ENCODE assay signal across 21 mouse cellular contexts in genomic region chr10:75536123-75536522, GRCm38 (mm10). TPM values are rescaled to one million over a fixed set of nuclear protein-coding genes. Genes with fewer than 3 reads are reported as not detected.
DNase-seq lines count a peak whose midpoint lies in the region; ATAC-seq lines count a peak whose summit lies in the region.
"Had no signal": no experiment of that assay in that cellular context is flagged by ENCODE, and none has a peak within 500 bp of the region (broad histone marks: within the 10 kb centered on the region; RNA-seq: fewer than 3 reads in every experiment).

No protein-coding gene starts in this region.

- peak; percentile 39 for DNase-seq in thymus, postnatal 0 days (ENCODE audit: low spot score)
- no peak for DNase-seq in thymus, postnatal 4 days
- no peak for DNase-seq in kidney, postnatal 25 days
- DNase-seq in left cerebral cortex, postnatal 14 days (ENCODE audit: low spot score in 2 of 2), result no peak
- no peak for DNase-seq in layer of hippocampus, adult 11-12 months (ENCODE audit: low spot score)
- DNase-seq: adrenal gland, postnatal 25 days; cerebellum, adult 11 months; cerebellum, postnatal 25 days; gastrocnemius, postnatal 10 days; kidney, adult 11 months; liver; lung, adult 18-20 months; right cerebral cortex, postnatal 25 days had no signal

- peaks cover 16% of the 10 kb centered on the region for H3K36me3 ChIP-seq in heart, embryonic 16.5 days (ENCODE audit: control insufficient read depth, insufficient read depth)
- H3K36me3 ChIP-seq in heart, embryonic 11.5 days (ENCODE audit: control insufficient read depth, insufficient read depth, low read length), result peaks cover 16% of the 10 kb centered on the region

- H3K4me2 ChIP-seq in heart, embryonic 16.5 days (ENCODE audit: low read depth, low read length), result no peak overlapping the region
- H3K4me2 ChIP-seq in heart, embryonic 11.5 days, result no peak overlapping the region
- H3K4me2 ChIP-seq: hindbrain, embryonic 13.5 days had no signal

- H3K4me3 ChIP-seq in heart, embryonic 16.5 days (ENCODE audit: low read length), result no peak overlapping the region
- H3K4me3 ChIP-seq in heart, embryonic 11.5 days (ENCODE audit: low read depth, low read length), result no peak overlapping the region
- H3K4me3 ChIP-seq: heart, adult 2 months; hindbrain, embryonic 13.5 days had no signal

- ATAC-seq in heart, embryonic 16.5 days (replicated peaks; ENCODE audit: extremely low read depth, insufficient read depth, low FRiP score), result no peak
- no peak for ATAC-seq in heart, embryonic 11.5 days (replicated peaks; ENCODE audit: insufficient number of reproducible peaks, low FRiP score, low TSS enrichment)
- 0 out of 2 replicates have a peak, but pooled peaks have one; percentile 24 for ATAC-seq in megakaryocyte, adult 5-6 weeks (ENCODE audit: poor library complexity, severe bottlenecking)
- ATAC-seq: midbrain, embryonic 16.5 days; Patski had no signal

- H3K4me1 ChIP-seq in heart, embryonic 16.5 days (ENCODE audit: control insufficient read depth, insufficient read depth, low read length), result peaks cover 21% of the 10 kb centered on the region
- 0 out of 2 replicates have a peak, but pooled peaks cover 2% of the 10 kb centered on the region for H3K4me1 ChIP-seq in heart, embryonic 11.5 days (ENCODE audit: control insufficient read depth, insufficient read depth, low read length)
- H3K4me1 ChIP-seq: hindbrain, embryonic 13.5 days had no signal

- no peak overlapping the region for H3K9ac ChIP-seq in heart, embryonic 16.5 days (ENCODE audit: low read length)
- no peak overlapping the region for H3K9ac ChIP-seq in heart, embryonic 11.5 days (ENCODE audit: low read depth, low read length)
- H3K9ac ChIP-seq: hindbrain, embryonic 13.5 days had no signal

- intact Hi-C loops in left cerebral cortex, postnatal 14 days (cut with DNase I), result no loop called here

- peak overlapping the region; percentile 72 for H3K27ac ChIP-seq in heart, embryonic 16.5 days (ENCODE audit: low read length)
- H3K27ac ChIP-seq in heart, embryonic 11.5 days (ENCODE audit: low read depth, low read length), result no peak overlapping the region
- H3K27ac ChIP-seq: heart, adult 2 months; hindbrain, embryonic 13.5 days had no signal

- no peaks in the 10 kb centered on the region for H3K27me3 ChIP-seq in heart, embryonic 16.5 days (ENCODE audit: control insufficient read depth, insufficient read depth, low read length)
- no peaks in the 10 kb centered on the region for H3K27me3 ChIP-seq in heart, embryonic 11.5 days (ENCODE audit: control insufficient read depth, insufficient read depth, low read length)
- H3K27me3 ChIP-seq: hindbrain, embryonic 13.5 days; Patski had no signal

- no peaks in the 10 kb centered on the region for H3K9me3 ChIP-seq in heart, embryonic 16.5 days (replicated peaks; ENCODE audit: control insufficient read depth, low read length)
- H3K9me3 ChIP-seq in heart, embryonic 11.5 days (replicated peaks; ENCODE audit: control insufficient read depth, low read length), result no peaks in the 10 kb centered on the region
- H3K9me3 ChIP-seq: hindbrain, embryonic 13.5 days had no signal

- 85% methylated on average over 5 of the region's 5 CpGs for WGBS in heart, embryonic 16.5 days
- WGBS in heart, embryonic 11.5 days (ENCODE audit: insufficient replicate concordance), result 88% methylated on average over 5 of the region's 5 CpGs

RNA-seq across cellular contexts. Expression of gene Gucd1, which starts 18.4 kb away (rescaled TPM):
- polyA plus RNA-seq in heart, embryonic 16.5 days (2015; fragmentation: Nextera tagmentation; extraction: Ambion mirVana), result 26.9 and 28.5 TPM in 2 replicates
- polyA plus RNA-seq in heart, embryonic 11.5 days (2014; fragmentation: Nextera tagmentation; extraction: Ambion mirVana), result 30.5 and 35.2 TPM in 2 replicates
- polyA plus RNA-seq in thymus, postnatal 0 days (2015; fragmentation: Nextera tagmentation; extraction: Ambion mirVana), result 17.5 and 18.2 TPM in 2 replicates
- total RNA-seq in megakaryocyte, adult 5-6 weeks (2015), result 22.1 and 22.2 TPM in 2 replicates
- total RNA-seq in megakaryocyte, adult 5-6 weeks (2017), result 33.4 and 38.1 TPM in 2 replicates
- 10 to 100 TPM; 20.6 to 23.1 TPM for total RNA-seq in left cerebral cortex, postnatal 14 days (2021)

RNA-seq across cellular contexts. Expression of gene Snrpd3, which starts 18.8 kb away (rescaled TPM):
- 90.4 and 90.5 TPM in 2 replicates for polyA plus RNA-seq in heart, embryonic 16.5 days (2015; fragmentation: Nextera tagmentation; extraction: Ambion mirVana)
- polyA plus RNA-seq in heart, embryonic 11.5 days (2014; fragmentation: Nextera tagmentation; extraction: Ambion mirVana), result 121 and 141 TPM in 2 replicates
- polyA plus RNA-seq in thymus, postnatal 0 days (2015; fragmentation: Nextera tagmentation; extraction: Ambion mirVana), result 149 and 167 TPM in 2 replicates
- 31.1 and 31.9 TPM in 2 replicates for total RNA-seq in megakaryocyte, adult 5-6 weeks (2015)
- total RNA-seq in megakaryocyte, adult 5-6 weeks (2017), result 39.2 and 42.4 TPM in 2 replicates
- total RNA-seq in left cerebral cortex, postnatal 14 days (2021), result 10 to 100 TPM; 78.1 to 84.3 TPM

RNA-seq across cellular contexts. Expression of gene Lrrc75b, which starts 24.0 kb away (rescaled TPM):
- 1.5 and 2.7 TPM in 2 replicates for polyA plus RNA-seq in heart, embryonic 16.5 days (2015; fragmentation: Nextera tagmentation; extraction: Ambion mirVana)
- polyA plus RNA-seq in heart, embryonic 11.5 days (2014; fragmentation: Nextera tagmentation; extraction: Ambion mirVana), result 0.66 and 1.0 TPM in 2 replicates
- 0.41 and 0.86 TPM in 2 replicates for polyA plus RNA-seq in thymus, postnatal 0 days (2015; fragmentation: Nextera tagmentation; extraction: Ambion mirVana)
- total RNA-seq in megakaryocyte, adult 5-6 weeks (2015), result 0.58 and 0.71 TPM in 2 replicates
- 0.22 and 0.57 TPM in 2 replicates for total RNA-seq in megakaryocyte, adult 5-6 weeks (2017)
- 10 to 100 TPM; 10.0 to 11.4 TPM for total RNA-seq in left cerebral cortex, postnatal 14 days (2021)

RNA-seq across cellular contexts. Expression of gene Ggt1, which starts 25.3 kb away (rescaled TPM):
- polyA plus RNA-seq in heart, embryonic 16.5 days (2015; fragmentation: Nextera tagmentation; extraction: Ambion mirVana), result 0.89 and 2.4 TPM in 2 replicates
- polyA plus RNA-seq in heart, embryonic 11.5 days (2014; fragmentation: Nextera tagmentation; extraction: Ambion mirVana), result 0.42 and 0.44 TPM in 2 replicates
- 0.90 and 1.5 TPM in 2 replicates for polyA plus RNA-seq in thymus, postnatal 0 days (2015; fragmentation: Nextera tagmentation; extraction: Ambion mirVana)
- total RNA-seq in megakaryocyte, adult 5-6 weeks (2015), result 3.2 TPM in 2 replicates
- total RNA-seq in megakaryocyte, adult 5-6 weeks (2017), result 4.9 and 10.0 TPM in 2 replicates
- total RNA-seq in left cerebral cortex, postnatal 14 days (2021), result 1 to 10 TPM; 1.5 to 1.6 TPM
- total RNA-seq: adrenal gland, postnatal 25 days; heart, postnatal 10 days had no signal
- polyA plus RNA-seq: heart, adult 2 months had no signal

RNA-seq across cellular contexts. Expression of gene Ggt5, which starts 53.0 kb away (rescaled TPM):
- 9.7 and 11.3 TPM in 2 replicates for polyA plus RNA-seq in heart, embryonic 16.5 days (2015; fragmentation: Nextera tagmentation; extraction: Ambion mirVana)
- 2.8 and 5.0 TPM in 2 replicates for polyA plus RNA-seq in heart, embryonic 11.5 days (2014; fragmentation: Nextera tagmentation; extraction: Ambion mirVana)
- polyA plus RNA-seq in thymus, postnatal 0 days (2015; fragmentation: Nextera tagmentation; extraction: Ambion mirVana), result 11.9 and 12.0 TPM in 2 replicates
- total RNA-seq in megakaryocyte, adult 5-6 weeks (2015), result 2.0 and 2.8 TPM in 2 replicates
- total RNA-seq in megakaryocyte, adult 5-6 weeks (2017), result 2.7 and 16.8 TPM in 2 replicates
- total RNA-seq in left cerebral cortex, postnatal 14 days (2021), result 1 to 10 TPM; 4.4 to 4.5 TPM
- polyA plus RNA-seq: Patski had no signal
